Mouse (Mus musculus) forebrain, embryonic 15.5 days (tissue): Measurements from ENCODE around the gene Cacng1. TPM values are rescaled to one million over a fixed set of nuclear protein-coding genes. Genes with fewer than 3 reads are reported as not detected.

Source experiments
- ATAC-seq: fragments of 200-750 bp; cut with Nextera tagmentation; replicated peaks from 2 replicates; pipeline ENCODE4 v1.8.0; 2017; ENCODE audit warnings: mild to moderate bottlenecking, moderate TSS enrichment, moderate library complexity
- H3K27ac ChIP-seq: fragments of 300-500 bp; sonication (generic); replicated peaks from 2 replicates; pipeline ENCODE4 v1.5.1; 2015; ENCODE audit warnings: mild to moderate bottlenecking, inconsistent platforms
- H3K27me3 ChIP-seq: fragments of 300-500 bp; sonication (generic); 2 replicates; pipeline ENCODE4 v1.6.1; 2015; ENCODE audit warnings: inconsistent platforms
- H3K36me3 ChIP-seq: fragments of 300-500 bp; sonication (generic); 2 replicates; pipeline ENCODE4 v1.6.1; 2015; ENCODE audit warnings: mild to moderate bottlenecking, inconsistent platforms
- H3K4me1 ChIP-seq: fragments of 300-500 bp; sonication (generic); 2 replicates; pipeline ENCODE4 v1.6.1; 2015; ENCODE audit warnings: inconsistent platforms
- H3K4me2 ChIP-seq: fragments of 300-500 bp; sonication (generic); replicated peaks from 2 replicates; pipeline ENCODE4 v1.6.1; 2015; ENCODE audit warnings: mild to moderate bottlenecking, inconsistent platforms
- H3K4me3 ChIP-seq: fragments of 300-500 bp; sonication (generic); 2 replicates; pipeline ENCODE4 v1.5.1; 2015; ENCODE audit warnings: mild to moderate bottlenecking, inconsistent platforms
- H3K9ac ChIP-seq: fragments of 300-500 bp; sonication (generic); replicated peaks from 2 replicates; pipeline ENCODE4 v1.6.1; 2015; ENCODE audit warnings: mild to moderate bottlenecking, inconsistent platforms
- H3K9me3 ChIP-seq: fragments of 300-500 bp; sonication (generic); 2 replicates; pipeline ENCODE4 v1.6.1; 2016; ENCODE audit warnings: inconsistent platforms
- WGBS: fragments of 180-500 bp; shearing (Covaris S2); methylation state at CpG from one replicate; pipeline ENCODE4 v1.1.7; 2015; ENCODE audit warnings: mixed read lengths; 5-methylcytosine and 5-hydroxymethylcytosine counted together
- polyA plus RNA-seq: library from polyadenylated mRNA; unstranded; fragments of >200 nt; fragmentation: Nextera tagmentation; extraction: Ambion mirVana; gene quantifications from 2 replicates; pipeline ENCODE4 v1.2.1, GENCODE M21; 2015

Gene Cacng1
- polyA plus RNA-seq = 0.27 and 0.34 TPM in 2 replicates

DNA sequence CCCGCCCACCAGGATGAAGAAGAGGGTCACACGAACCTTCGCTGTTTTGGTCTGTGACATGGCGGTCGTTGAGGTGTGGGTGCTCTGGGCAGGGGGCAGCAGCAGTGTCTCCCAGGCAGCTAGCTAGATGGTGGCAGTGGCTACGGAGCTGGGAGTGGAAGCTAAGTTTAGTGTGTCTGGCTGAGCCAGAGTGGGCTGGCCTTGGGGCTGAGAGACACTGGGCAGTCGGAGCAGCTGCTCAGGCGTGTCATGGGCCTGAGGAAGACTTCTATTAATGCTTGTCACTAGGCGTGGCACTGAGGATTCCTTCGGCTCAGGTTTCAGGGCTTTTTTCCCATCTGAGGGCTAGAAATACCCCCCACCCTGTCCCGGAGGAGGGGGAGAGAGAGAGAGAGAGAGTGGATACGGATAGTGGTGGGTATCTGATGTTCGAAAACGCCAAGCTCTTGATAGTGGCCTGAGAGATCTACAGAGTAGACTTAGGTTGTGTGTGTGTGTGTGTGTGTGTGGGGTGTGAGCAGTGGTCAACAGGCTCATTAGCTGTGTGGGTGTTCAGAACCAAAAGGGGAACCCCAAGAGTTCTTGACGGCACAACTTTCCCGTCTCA, at the start of gene Cacng1:
Gene Cacng1 (minus strand): TSS at position 191 of the 607 bp plus-strand sequence.
- Histone ChIP-seq H3K27me3 (no peaks in the 10 kb centered on the region), H3K9me3 (no peaks in the 10 kb centered on the region), H3K27ac (no peak within 1 kb of the TSS), H3K36me3 (no peaks in the 10 kb centered on the region), H3K9ac (no peak within 1 kb of the TSS), H3K4me2 (no peak within 1 kb of the TSS), H3K4me3 (no peak within 1 kb of the TSS), H3K4me1 (no peaks in the 10 kb centered on the region)
- WGBS = 85% methylated on average over 16 of the region's 16 CpGs
- no peak for ATAC-seq

DNA sequence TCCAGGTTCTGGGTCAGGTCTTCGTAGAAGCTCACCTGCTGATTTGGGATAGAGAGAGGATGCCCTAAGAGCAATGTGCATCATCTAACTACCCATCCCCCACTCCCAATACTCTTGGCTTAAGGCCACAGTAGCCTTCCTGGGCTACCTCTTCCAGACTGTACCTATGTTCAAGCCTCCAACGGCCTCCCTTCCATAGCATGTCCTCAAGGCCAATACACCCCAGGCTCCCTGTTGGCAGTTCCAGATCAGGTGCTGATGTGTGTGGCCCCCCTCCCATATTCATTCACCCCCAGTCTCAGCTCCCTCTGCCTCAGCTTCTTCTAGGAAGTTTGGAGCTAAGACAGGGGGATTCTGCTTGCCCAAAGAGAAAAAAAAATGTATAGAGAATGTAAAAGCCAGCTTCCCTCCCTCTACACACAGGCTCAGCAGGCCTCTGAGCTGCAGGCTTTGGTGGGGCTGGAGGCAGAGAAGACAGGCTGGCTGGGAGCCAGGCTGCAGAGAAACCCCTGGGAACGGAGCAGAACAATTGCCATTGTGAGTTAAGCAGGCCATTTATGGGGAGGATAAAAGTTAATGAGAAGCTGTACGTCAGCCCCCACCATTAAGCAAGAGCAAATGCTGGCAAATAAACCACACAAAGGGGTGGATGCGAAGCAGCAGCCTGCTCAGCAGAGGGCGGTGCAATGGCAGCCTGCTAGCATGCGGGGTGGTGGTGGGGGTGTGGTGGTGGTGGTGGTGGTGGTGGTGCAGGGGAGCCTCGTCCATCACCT, 46.6 kb upstream of the Cacng1 start:
- H3K4me3 ChIP-seq = no peak overlapping the region
- no peak overlapping the region for H3K9ac ChIP-seq
- no peaks in the 10 kb centered on the region for H3K27me3 ChIP-seq
- no peak overlapping the region for H3K4me2 ChIP-seq
- 7% methylated on average over 8 of the region's 8 CpGs for WGBS
- peaks cover 59% of the 10 kb centered on the region for H3K4me1 ChIP-seq
- H3K9me3 ChIP-seq = no peaks in the 10 kb centered on the region
- H3K27ac ChIP-seq = peak overlapping the region; percentile 75
- peak; percentile 85 for ATAC-seq
- H3K36me3 ChIP-seq = no peaks in the 10 kb centered on the region

DNA sequence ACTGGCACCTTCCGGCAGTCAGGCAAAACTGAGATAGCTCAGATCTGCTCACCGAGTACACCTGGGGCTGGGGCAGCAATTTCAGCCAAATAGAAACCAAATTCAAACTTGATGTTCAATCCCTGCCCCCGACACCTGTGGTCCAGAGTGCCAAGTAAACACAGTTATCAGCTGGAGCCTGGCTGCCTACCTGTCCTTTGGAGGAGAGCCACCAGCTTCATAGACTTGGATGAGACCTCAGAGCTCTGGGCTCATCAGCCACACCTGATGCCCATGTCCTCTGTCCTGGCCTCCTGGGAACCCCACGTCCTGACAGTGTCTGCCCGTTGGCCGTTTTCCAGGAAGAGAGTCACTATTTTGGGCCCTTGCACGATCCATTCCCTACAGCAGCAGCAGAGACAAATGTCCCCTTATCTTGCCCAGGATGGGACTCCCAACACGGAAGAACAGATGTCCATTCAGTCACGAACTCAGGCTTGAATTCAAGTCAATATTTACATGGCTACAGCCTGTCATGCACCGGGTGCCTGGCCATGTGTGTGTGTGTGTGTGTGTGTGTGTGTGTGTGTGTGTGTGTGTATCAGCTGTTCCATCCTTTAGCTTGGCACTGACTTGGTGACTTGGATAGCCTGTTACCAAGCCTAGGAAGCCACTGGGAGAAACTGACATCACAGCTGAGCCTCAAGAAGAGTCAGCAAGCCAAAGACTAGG, 45.6 kb upstream of the Cacng1 start:
- H3K27ac ChIP-seq = peak overlapping the region; percentile 75
- no peak for ATAC-seq
- H3K4me3 ChIP-seq = no peak overlapping the region
- 60% methylated on average over 10 of the region's 10 CpGs for WGBS
- H3K4me2 ChIP-seq = no peak overlapping the region
- H3K36me3 ChIP-seq = no peaks in the 10 kb centered on the region
- H3K27me3 ChIP-seq = no peaks in the 10 kb centered on the region
- no peaks in the 10 kb centered on the region for H3K9me3 ChIP-seq
- no peak overlapping the region for H3K9ac ChIP-seq
- peaks cover 52% of the 10 kb centered on the region for H3K4me1 ChIP-seq

DNA sequence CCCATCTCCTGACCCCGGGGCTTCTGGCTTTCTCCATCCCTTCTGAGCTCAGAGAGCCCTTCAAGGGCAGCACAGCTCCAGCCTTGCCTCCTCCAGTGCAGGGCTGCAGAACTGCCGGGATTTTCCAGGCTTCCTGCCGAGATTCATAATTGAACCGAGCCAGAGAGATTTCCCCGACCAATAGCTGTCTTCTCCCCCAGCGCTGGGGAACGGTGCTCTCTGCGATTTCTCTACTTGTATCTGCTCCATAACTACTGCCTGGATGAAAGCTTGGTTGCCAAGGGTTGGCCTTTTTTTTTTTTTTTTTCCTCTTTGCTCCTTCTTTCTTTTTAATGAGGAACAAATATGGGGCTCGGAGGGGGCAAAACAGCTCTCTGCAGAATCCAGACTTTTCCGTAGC, 43.7 kb upstream of the Cacng1 start:
- Histone ChIP-seq H3K4me1 (peaks cover 51% of the 10 kb centered on the region), H3K9ac (no peak overlapping the region), H3K27ac (peak overlapping the region; percentile 59), H3K9me3 (no peaks in the 10 kb centered on the region), H3K27me3 (no peaks in the 10 kb centered on the region), H3K4me2 (no peak overlapping the region), H3K4me3 (no peak overlapping the region), H3K36me3 (no peaks in the 10 kb centered on the region)
- 13% methylated on average over 10 of the region's 10 CpGs for WGBS
- ATAC-seq = no peak

DNA sequence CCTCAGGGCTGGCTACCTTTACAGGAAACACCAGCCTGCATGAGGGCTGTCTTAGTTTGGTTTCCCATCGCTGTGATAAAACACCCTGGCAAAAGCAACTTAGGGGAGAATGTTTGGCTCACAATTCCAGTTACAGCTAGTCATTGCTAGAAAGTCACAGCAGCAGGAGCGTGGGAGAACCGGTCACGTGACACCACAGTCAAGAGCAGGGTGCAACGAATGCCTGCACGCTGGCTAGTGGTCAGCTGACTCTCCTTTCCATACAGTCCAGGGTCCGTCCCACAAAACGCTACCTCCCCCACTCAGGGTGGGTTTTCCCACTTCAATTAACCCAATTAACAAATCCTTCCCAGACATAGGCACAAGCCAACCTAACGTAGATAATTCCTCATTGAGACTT, 43.2 kb upstream of the Cacng1 start:
- WGBS = 46% methylated on average over 9 of the region's 9 CpGs
- Histone ChIP-seq H3K27me3 (no peaks in the 10 kb centered on the region), H3K9me3 (no peaks in the 10 kb centered on the region), H3K36me3 (no peaks in the 10 kb centered on the region), H3K4me1 (peaks cover 51% of the 10 kb centered on the region), H3K27ac (peak overlapping the region; percentile 59; the same call in 1 of the 2 replicates), H3K9ac (no peak overlapping the region), H3K4me3 (no peak overlapping the region), H3K4me2 (no peak overlapping the region)
- ATAC-seq = no peak

DNA sequence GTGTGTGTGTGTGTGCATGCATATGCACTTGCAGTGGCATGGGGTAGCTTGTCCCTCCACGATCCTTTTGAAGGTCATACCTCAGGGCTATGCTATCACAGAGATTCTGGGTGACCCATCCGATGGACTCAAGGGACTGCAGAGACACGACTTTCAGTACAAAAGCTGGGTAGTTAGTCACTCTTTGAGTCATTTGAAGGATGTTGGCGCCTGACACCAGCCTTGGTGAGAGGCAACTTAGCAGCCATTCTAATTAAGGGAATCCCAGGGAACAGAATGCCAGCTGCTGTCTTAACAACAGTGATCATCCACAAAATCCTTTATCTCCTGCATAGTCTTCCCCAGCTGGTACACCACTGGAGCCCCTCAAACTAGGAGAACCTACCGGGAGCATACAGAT, 32.8 kb upstream of the Cacng1 start:
- 82% methylated on average over 5 of the region's 5 CpGs for WGBS
- H3K36me3 ChIP-seq = no peaks in the 10 kb centered on the region
- no peak for ATAC-seq

DNA sequence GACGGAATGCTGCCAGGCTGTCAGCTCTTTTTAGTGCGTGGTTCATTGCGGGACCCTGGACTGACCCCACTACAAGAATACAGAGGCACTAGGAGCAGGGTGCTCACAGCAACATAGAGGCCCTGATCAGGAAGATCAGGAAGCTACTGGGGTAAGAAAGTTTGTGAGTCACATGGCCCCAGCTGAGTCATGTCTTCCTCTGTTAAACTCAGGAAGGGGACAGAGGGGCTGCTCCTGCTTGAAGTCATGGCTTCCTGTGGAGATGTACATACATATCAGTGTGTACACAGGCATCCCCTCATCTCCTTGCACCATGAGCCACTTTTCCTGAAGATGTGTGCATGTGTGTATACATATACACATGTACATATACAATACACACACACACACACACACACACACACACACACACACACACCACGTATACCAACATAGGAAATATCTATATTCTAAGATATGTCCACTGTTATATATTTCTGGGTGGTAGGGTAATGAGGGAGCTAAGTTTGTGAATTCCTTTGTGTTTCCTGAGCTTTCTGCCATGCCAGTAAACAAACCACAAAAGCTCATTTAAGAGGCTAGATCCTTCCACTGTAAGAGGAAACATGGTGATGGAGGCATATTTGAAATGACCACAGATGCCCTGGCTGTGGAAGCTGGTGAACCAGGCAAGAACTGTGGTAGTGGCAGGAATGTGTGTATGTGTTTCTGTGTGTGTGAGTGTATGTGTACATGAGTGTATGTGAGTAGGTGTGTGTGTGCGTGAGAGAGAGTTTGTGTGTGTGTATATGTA, 32.1 kb upstream of the Cacng1 start:
- H3K4me1 ChIP-seq = peaks cover 3% of the 10 kb centered on the region; the same call in 1 of the 2 replicates
- 90% methylated on average over 5 of the region's 5 CpGs for WGBS

More for the DNA sequence above, 32.8 kb upstream of the Cacng1 start:
- no peaks in the 10 kb centered on the region for H3K27me3 ChIP-seq
- no peak overlapping the region for H3K9ac ChIP-seq
- no peak overlapping the region for H3K4me2 ChIP-seq
- H3K4me3 ChIP-seq = no peak overlapping the region
- H3K9me3 ChIP-seq = no peaks in the 10 kb centered on the region
- no peak overlapping the region for H3K27ac ChIP-seq
- peaks cover 10% of the 10 kb centered on the region for H3K4me1 ChIP-seq

DNA sequence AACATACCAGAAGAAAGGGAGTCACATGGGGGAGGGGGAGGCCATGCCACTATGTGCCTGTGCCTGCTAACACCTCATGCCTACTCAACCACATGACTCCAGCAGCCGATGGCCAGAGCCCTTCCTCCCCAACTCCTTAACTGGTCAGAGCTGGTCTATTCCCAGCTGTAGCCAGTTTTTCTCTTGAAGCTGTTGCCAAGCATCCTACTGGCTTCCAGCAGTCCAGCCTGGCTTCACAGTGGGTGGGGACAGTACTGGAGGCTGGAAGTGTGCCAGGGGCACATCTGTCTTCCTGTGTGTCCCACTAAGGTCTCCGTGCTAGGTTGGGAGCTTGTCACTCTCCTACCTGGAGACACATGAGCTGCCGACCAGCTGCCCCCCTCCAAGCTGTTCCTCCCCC, 26.8 kb upstream of the Cacng1 start:
- no peak overlapping the region for H3K9ac ChIP-seq
- H3K27me3 ChIP-seq = no peaks in the 10 kb centered on the region
- 52% methylated on average over 3 of the region's 3 CpGs for WGBS
- no peak overlapping the region for H3K27ac ChIP-seq
- ATAC-seq = no peak
- H3K4me2 ChIP-seq = no peak overlapping the region
- H3K4me1 ChIP-seq = 0 out of 2 replicates have a peak, but pooled peaks cover 11% of the 10 kb centered on the region
- H3K9me3 ChIP-seq = no peaks in the 10 kb centered on the region
- H3K36me3 ChIP-seq = peaks cover 7% of the 10 kb centered on the region; the same call in 1 of the 2 replicates
- H3K4me3 ChIP-seq = no peak overlapping the region

More for the DNA sequence above, 32.1 kb upstream of the Cacng1 start:
- Histone ChIP-seq H3K4me2 (no peak overlapping the region), H3K36me3 (no peaks in the 10 kb centered on the region), H3K27me3 (no peaks in the 10 kb centered on the region), H3K9me3 (no peaks in the 10 kb centered on the region), H3K4me3 (no peak overlapping the region), H3K27ac (no peak overlapping the region), H3K9ac (no peak overlapping the region)
- no peak for ATAC-seq

DNA sequence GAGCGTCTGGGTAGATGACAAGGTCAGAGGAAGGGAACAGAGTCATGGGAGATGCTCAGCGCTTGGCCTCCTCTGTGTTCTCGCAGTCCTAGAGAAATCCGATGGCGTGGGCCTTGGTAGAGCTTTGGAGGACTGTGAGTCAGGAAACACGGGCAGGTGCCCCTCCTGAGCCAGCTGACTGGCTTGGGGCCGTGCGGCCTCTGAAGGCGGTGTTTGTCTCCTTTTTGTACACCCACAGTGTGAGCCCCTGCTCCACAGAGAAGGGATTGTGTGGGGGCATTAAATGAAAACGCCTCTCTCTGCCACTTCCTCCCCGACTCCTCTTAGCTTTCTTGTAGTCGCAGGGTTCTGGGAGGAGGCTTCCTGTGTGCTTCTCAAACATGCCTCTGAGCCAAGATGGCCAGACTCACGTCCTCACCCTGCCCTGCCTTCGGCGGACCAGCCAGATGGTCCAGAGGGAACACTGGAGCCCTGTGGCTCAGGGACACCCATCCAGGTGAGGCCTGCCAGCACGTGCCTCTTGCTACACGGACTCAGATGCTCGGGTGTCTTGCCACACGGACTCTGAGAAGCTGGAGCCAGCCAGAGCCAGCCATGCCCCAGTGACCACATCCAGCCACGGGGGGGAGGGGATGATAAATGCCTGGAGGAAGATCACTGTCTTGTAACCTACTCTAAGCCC, 22.2 kb upstream of the Cacng1 start:
- H3K4me2 ChIP-seq = no peak overlapping the region
- WGBS = 87% methylated on average over 20 of the region's 20 CpGs
- peaks cover 30% of the 10 kb centered on the region for H3K36me3 ChIP-seq
- no peaks in the 10 kb centered on the region for H3K27me3 ChIP-seq
- no peak overlapping the region for H3K9ac ChIP-seq
- no peak for ATAC-seq
- H3K27ac ChIP-seq = no peak overlapping the region
- no peak overlapping the region for H3K4me3 ChIP-seq
- H3K9me3 ChIP-seq = no peaks in the 10 kb centered on the region
- 0 out of 2 replicates have a peak, but pooled peaks cover 11% of the 10 kb centered on the region for H3K4me1 ChIP-seq

DNA sequence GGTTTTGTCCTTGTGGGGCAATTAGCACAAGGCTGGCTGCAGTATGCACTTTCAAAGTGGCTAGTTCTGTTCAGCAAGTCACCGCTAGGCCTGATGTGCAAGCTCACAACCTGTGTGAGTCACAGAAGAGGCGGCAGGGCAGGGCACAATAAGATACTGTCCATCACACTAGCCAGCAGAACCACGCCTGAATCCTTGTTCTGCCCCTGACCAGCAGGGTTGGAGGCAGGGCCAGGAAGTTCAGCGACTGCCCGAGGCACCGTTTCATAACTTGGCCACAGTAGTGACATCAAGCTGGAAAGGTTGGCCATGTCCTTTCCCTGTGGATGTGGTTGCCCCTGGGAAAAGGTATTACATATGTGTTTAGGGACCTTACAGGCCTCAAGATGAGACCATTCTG, 21.6 kb upstream of the Cacng1 start:
- no peak overlapping the region for H3K9ac ChIP-seq
- ATAC-seq = no peak
- peaks cover 36% of the 10 kb centered on the region for H3K36me3 ChIP-seq
- no peaks in the 10 kb centered on the region for H3K27me3 ChIP-seq
- H3K9me3 ChIP-seq = no peaks in the 10 kb centered on the region
- 0 out of 2 replicates have a peak, but pooled peaks cover 6% of the 10 kb centered on the region for H3K4me1 ChIP-seq
- no peak overlapping the region for H3K27ac ChIP-seq
- no peak overlapping the region for H3K4me2 ChIP-seq
- no peak overlapping the region for H3K4me3 ChIP-seq
- WGBS = 87% methylated on average over 6 of the region's 6 CpGs

DNA sequence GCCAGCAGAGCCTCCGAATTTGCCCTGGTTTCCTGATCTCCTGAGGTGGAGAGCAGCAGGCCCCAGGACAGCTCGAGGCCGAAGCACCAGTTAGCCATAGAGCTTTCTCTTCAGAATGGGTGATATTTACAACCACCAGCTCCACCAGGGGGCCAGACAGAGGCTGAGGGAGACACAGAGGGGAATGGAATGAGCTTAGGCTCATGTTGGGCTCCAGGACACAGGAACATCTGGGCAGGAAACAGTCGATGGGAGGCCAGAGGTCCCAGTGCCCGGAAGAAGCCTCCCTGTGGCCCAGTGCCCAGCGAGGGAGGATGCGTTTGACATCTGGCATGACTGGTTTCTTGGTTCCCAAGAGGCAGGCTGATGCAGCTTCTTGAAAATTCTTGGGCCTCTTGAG, 17.8 kb upstream of the Cacng1 start:
- Histone ChIP-seq H3K27ac (no peak overlapping the region), H3K36me3 (peaks cover 41% of the 10 kb centered on the region), H3K9ac (no peak overlapping the region), H3K27me3 (no peaks in the 10 kb centered on the region), H3K4me3 (no peak overlapping the region), H3K9me3 (no peaks in the 10 kb centered on the region), H3K4me2 (no peak overlapping the region), H3K4me1 (no peaks in the 10 kb centered on the region)
- WGBS = 91% methylated on average over 7 of the region's 7 CpGs
- no peak for ATAC-seq
